8 mouse cellular contexts compared by ENCODE assay signal in the genomic region with DNA sequence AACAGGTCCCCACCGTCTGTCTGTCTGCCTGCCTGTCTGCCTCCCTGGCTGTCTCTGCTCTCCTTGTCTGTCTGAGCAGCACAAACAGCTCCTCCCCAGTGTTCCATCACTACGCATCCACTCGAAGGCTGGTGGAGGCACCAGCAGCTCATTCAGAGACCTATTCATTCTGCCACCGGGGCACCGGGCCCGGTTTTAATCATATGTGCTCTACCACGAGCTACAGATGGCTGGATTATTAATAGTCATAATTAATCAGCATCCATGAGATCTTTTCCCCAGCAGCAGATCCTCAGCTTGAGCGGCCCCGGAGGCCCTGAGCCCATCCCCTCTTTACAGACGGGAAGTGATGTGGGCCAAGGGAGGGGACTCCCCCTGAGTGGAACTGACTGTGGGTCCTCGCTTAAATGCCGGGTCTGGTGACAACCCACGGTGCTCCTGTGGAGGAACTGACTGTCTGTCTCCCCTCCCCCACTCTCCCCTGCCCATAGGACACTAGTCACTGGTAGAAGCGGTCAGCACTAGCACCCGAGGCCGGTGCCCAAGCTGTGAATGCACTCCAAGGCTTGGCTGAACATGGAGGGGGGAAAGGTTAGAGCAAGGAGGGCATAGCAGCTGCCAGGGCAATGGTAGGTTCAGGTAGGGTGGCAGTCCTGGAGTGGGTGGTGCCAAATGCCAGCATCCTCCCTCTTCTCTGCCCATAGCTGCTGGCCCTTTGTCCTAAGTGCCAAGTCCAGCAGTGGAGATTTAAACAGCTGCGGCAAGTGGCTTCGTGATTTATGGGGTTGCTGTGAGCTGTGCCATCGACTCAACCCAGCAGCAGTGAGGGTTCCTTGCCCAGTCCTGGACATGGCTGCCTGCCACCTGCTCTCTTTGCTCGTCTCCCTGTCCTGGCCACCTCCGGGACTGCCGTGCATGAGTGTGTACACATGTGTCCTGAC. TPM values are rescaled to one million over a fixed set of nuclear protein-coding genes. Genes with fewer than 3 reads are reported as not detected.
A peak's percentile ranks its signal among the peaks of the same experiment; 100 is the strongest.
DNase-seq lines count a peak whose midpoint lies in the region; ATAC-seq and TF ChIP-seq lines count a peak whose summit lies in the region.

No protein-coding gene starts in this region.

- no peaks in the 10 kb centered on the region for H3K36me3 ChIP-seq in heart, embryonic 10.5 days
- H3K36me3 ChIP-seq in forebrain, postnatal 0 days (ENCODE audit: insufficient read depth): no peaks in the 10 kb centered on the region
- no peaks in the 10 kb centered on the region for H3K36me3 ChIP-seq in midbrain, embryonic 15.5 days (replicated peaks)

- H3K4me3 ChIP-seq in heart, embryonic 10.5 days: no peak overlapping the region
- no peak overlapping the region for H3K4me3 ChIP-seq in forebrain, postnatal 0 days (ENCODE audit: low read depth, low read length)
- H3K4me3 ChIP-seq in midbrain, embryonic 15.5 days: no peak overlapping the region

- H3K9me3 ChIP-seq in heart, embryonic 10.5 days: no peaks in the 10 kb centered on the region
- no peaks in the 10 kb centered on the region for H3K9me3 ChIP-seq in forebrain, postnatal 0 days (ENCODE audit: low read length)
- no peaks in the 10 kb centered on the region for H3K9me3 ChIP-seq in midbrain, embryonic 15.5 days

- WGBS in heart, embryonic 10.5 days: 79% methylated on average over 22 of the region's 22 CpGs
- 31% methylated on average over 22 of the region's 22 CpGs for WGBS in forebrain, postnatal 0 days
- WGBS in midbrain, embryonic 15.5 days: 37% methylated on average over 22 of the region's 22 CpGs

- TF ChIP-seq CTCF in forebrain, postnatal 0 days (IDR thresholded peaks at IDR 0.05; ENCODE audit: low read depth): no peak

- no peaks in the 10 kb centered on the region for H3K27me3 ChIP-seq in heart, embryonic 10.5 days (ENCODE audit: insufficient read depth, poor library complexity, severe bottlenecking)
- H3K27me3 ChIP-seq in forebrain, postnatal 0 days (ENCODE audit: insufficient read depth, low read length): no peaks in the 10 kb centered on the region
- H3K27me3 ChIP-seq in midbrain, embryonic 15.5 days (replicated peaks): no peaks in the 10 kb centered on the region

- 0 out of 2 replicates have a peak overlapping the region, but pooled peaks have one; percentile 44 for H3K27ac ChIP-seq in heart, embryonic 10.5 days
- H3K27ac ChIP-seq in forebrain, postnatal 0 days (ENCODE audit: low read depth, low read length): peak overlapping the region; percentile 80
- H3K27ac ChIP-seq in midbrain, embryonic 15.5 days: peak overlapping the region; percentile 78

- ATAC-seq in forebrain, postnatal 0 days: peak; percentile 63
- ATAC-seq in midbrain, embryonic 15.5 days (replicated peaks): peak; percentile 41

- peak overlapping the region; percentile 31 for H3K9ac ChIP-seq in forebrain, postnatal 0 days
- H3K9ac ChIP-seq in midbrain, embryonic 15.5 days: 0 out of 2 replicates have a peak overlapping the region, but pooled peaks have one; percentile 13

- H3K4me1 ChIP-seq in heart, embryonic 10.5 days: peaks cover 100% of the 10 kb centered on the region
- H3K4me1 ChIP-seq in forebrain, postnatal 0 days (ENCODE audit: insufficient read depth): peaks cover 27% of the 10 kb centered on the region
- H3K4me1 ChIP-seq in midbrain, embryonic 15.5 days: peaks cover 89% of the 10 kb centered on the region

- intact Hi-C loops in heart, postnatal 14 days (cut with DNase I): no loop called here

- DNase-seq in heart, embryonic 10.5 days (ENCODE audit: low spot score): no peak
- DNase-seq in heart, postnatal 14 days: no peak
- DNase-seq in MN1 (ENCODE audit: low spot score): peak; percentile 44
- DNase-seq in forebrain, postnatal 0 days: peak; percentile 75
- DNase-seq in kidney, postnatal 10 days: peak; percentile 70
- no peak for DNase-seq in lung, postnatal 4 days
- DNase-seq in lung, postnatal 14 days: no peak

- H3K4me2 ChIP-seq in forebrain, postnatal 0 days (ENCODE audit: low read depth): no peak overlapping the region
- peak overlapping the region; percentile 21; the same call in 1 of the 2 replicates for H3K4me2 ChIP-seq in midbrain, embryonic 15.5 days

RNA-seq across cellular contexts. Expression of gene Zmiz1, which starts 34.6 kb away (rescaled TPM):
- polyA plus RNA-seq in heart, embryonic 10.5 days (2016; fragmentation: Nextera tagmentation; extraction: Ambion mirVana): 38.1 and 45.8 TPM in 2 replicates
- 10 to 100 TPM; 53.9 to 59.4 TPM for total RNA-seq in heart, postnatal 14 days (2021)
- total RNA-seq in forebrain, postnatal 0 days (2014; rRNA removed): 48.5 and 75.6 TPM in 2 replicates
- 27.7 and 38.0 TPM in 2 replicates for polyA plus RNA-seq in forebrain, postnatal 0 days (2015; fragmentation: Nextera tagmentation; extraction: Ambion mirVana)
- 77.3 and 78.8 TPM in 2 replicates for polyA plus RNA-seq in midbrain, embryonic 15.5 days (2015; fragmentation: Nextera tagmentation; extraction: Ambion mirVana)

Comparison
In these comparisons a context has a peak if more than half of its experiments do, and no peak if none do; other contexts are left out.
1. DNase-seq: peak in MN1 (single experiment), forebrain, postnatal 0 days (single experiment) and kidney, postnatal 10 days (single experiment); none in heart, embryonic 10.5 days (single experiment), heart, postnatal 14 days (0 of 2), lung, postnatal 4 days (0 of 2) and lung, postnatal 14 days (single experiment).
2. Peak in every context shown above with its lines, with median percentiles within 50 percentile points of each other: H3K27ac ChIP-seq.